Mouse (Mus musculus) liver, embryonic 14.5 days (tissue): ENCODE results near the gene Zc3h12c. TPM values are rescaled to one million over a fixed set of nuclear protein-coding genes. Genes with fewer than 3 reads are reported as not detected.
A peak's percentile ranks its signal among the peaks of the same experiment; 100 is the strongest.

Experiments
- ATAC-seq: fragments of 200-750 bp; cut with Nextera tagmentation; 2 replicates; pipeline ENCODE4 v1.8.0; 2017; ENCODE audit warnings: moderate number of reproducible peaks, mild to moderate bottlenecking, moderate library complexity; ENCODE audit not compliant: insufficient read depth
- DNase-seq, 3 experiments: peaks; one replicate each; pipeline ENCODE4 v3.0.0-alpha.2; 2012 to 2013; ENCODE audit warnings: low read depth in 3 of 3, low spot score in 3 of 3
- H3K27ac ChIP-seq: fragments of 300-500 bp; sonication (generic); 2 replicates; pipeline ENCODE4 v1.5.1; 2014; ENCODE audit warnings: moderate library complexity, mild to moderate bottlenecking, control low read depth, inconsistent platforms
- H3K27me3 ChIP-seq: fragments of 300-500 bp; sonication (generic); 2 replicates; pipeline ENCODE4 v1.6.1; 2014; ENCODE audit warnings: mild to moderate bottlenecking, low read length, moderate library complexity; ENCODE audit not compliant: control insufficient read depth, insufficient read depth
- H3K36me3 ChIP-seq: fragments of 300-500 bp; sonication (generic); replicated peaks from 2 replicates; pipeline ENCODE4 v1.6.1; 2014; ENCODE audit warnings: low read depth; ENCODE audit not compliant: control insufficient read depth, insufficient read depth
- H3K4me1 ChIP-seq, 2 experiments: fragments of 200-500 bp in 1 of 2; fragments of 300-500 bp in 1 of 2; sonication (generic) in 1 of 2; replicated peaks; 2 replicates each; pipeline ENCODE4 v1.6.1; 2012 to 2014; ENCODE audit warnings: antibody characterized with exemption in 1 of 2, inconsistent platforms in 1 of 2, low read length in 1 of 2; ENCODE audit not compliant: control insufficient read depth in 2 of 2, insufficient read depth in 2 of 2
- H3K4me2 ChIP-seq: fragments of 300-500 bp; sonication (generic); 2 replicates; pipeline ENCODE4 v1.6.1; 2014; ENCODE audit warnings: low read depth, mild to moderate bottlenecking, control low read depth, moderate library complexity
- H3K4me3 ChIP-seq, 2 experiments: fragments of 200-500 bp in 1 of 2; fragments of 300-500 bp in 1 of 2; sonication (generic) in 1 of 2; 2 replicates each; pipeline ENCODE4 v1.5.1; 2012 to 2014; ENCODE audit warnings: low read depth in 2 of 2, low read length in 2 of 2, mild to moderate bottlenecking in 2 of 2, control low read depth in 1 of 2, inconsistent platforms in 1 of 2, moderate library complexity in 1 of 2; ENCODE audit not compliant: insufficient read depth in 1 of 2
- H3K9ac ChIP-seq: fragments of 300-500 bp; sonication (generic); replicated peaks from 2 replicates; pipeline ENCODE4 v1.6.1; 2014; ENCODE audit warnings: mild to moderate bottlenecking, control low read depth, moderate library complexity
- H3K9me3 ChIP-seq: fragments of 300-500 bp; sonication (generic); 2 replicates; pipeline ENCODE4 v1.6.1; 2016; ENCODE audit warnings: low read length, mixed read lengths; ENCODE audit not compliant: control insufficient read depth
- CTCF ChIP-seq: IDR thresholded peaks from 2 replicates; pipeline ENCODE4 v1.5.1; 2016; ENCODE audit warnings: antibody characterized with exemption, low read depth, control low read depth
- EP300 ChIP-seq: IDR thresholded peaks from 2 replicates; pipeline ENCODE4 v1.6.1; 2016; ENCODE audit warnings: antibody characterized with exemption, low read depth
- WGBS: fragments of 180-500 bp; shearing (Covaris S2); extraction: QIAGEN DNeasy Blood & Tissue Kit; methylation state at CpG from one replicate; pipeline ENCODE4 v1.1.7; 2014; ENCODE audit not compliant: insufficient replicate concordance; 5-methylcytosine and 5-hydroxymethylcytosine counted together
- polyA plus RNA-seq, 2 experiments: library from polyadenylated mRNA; depleted of rRNA in 1 of 2; stranded (reverse) in 1 of 2; unstranded in 1 of 2; fragments of >200 nt; fragmentation: Nextera tagmentation in 1 of 2; extraction: Ambion mirVana in 1 of 2; gene quantifications; 2 replicates each; pipeline versions ENCODE4 v1.2.1 to v1.2.3; 2012 to 2014

Gene Zc3h12c
- polyA plus RNA-seq, 2 experiments, result 0.38 to 0.53 TPM

- Histone ChIP-seq H3K4me3 (no peak overlapping the region), H3K27me3 (no peaks in the 10 kb centered on the region), H3K4me1 (peaks cover 13 to 23% of the 10 kb centered on the region in 2 experiments), H3K36me3 (no peaks in the 10 kb centered on the region), H3K9ac (no peak overlapping the region), H3K4me2 (no peak overlapping the region), H3K9me3 (no peaks in the 10 kb centered on the region), H3K27ac (no peak overlapping the region)
- DNase-seq, result no peak
- WGBS, result 85% methylated on average over 14 of the region's 14 CpGs
- ATAC-seq, result no peak
- no peak for TF ChIP-seq EP300
- TF ChIP-seq CTCF, result no peak
Measured at GRCm38 (mm10) chr9:52100426-52100825, 67.9 kb downstream of the Zc3h12c start.

GRCm38 (mm10) chr9:52098600-52098999 lies 69.8 kb downstream of the Zc3h12c start:
- H3K27ac ChIP-seq, result no peak overlapping the region
- H3K4me1 ChIP-seq, result peaks cover 5 to 10% of the 10 kb centered on the region in 2 experiments
- H3K27me3 ChIP-seq, result no peaks in the 10 kb centered on the region
- WGBS, result 1% methylated on average over 7 of the region's 7 CpGs
- TF ChIP-seq EP300 (no peak), CTCF (peak; percentile 95)
- DNase-seq (peak; percentile 43 to 51 (median 47)), ATAC-seq (peak; percentile 21; the same call in 1 of the 2 replicates)
- no peaks in the 10 kb centered on the region for H3K36me3 ChIP-seq
- no peak overlapping the region for H3K4me2 ChIP-seq
- no peaks in the 10 kb centered on the region for H3K9me3 ChIP-seq
- H3K4me3 ChIP-seq, result no peak overlapping the region
- H3K9ac ChIP-seq, result no peak overlapping the region

- H3K4me1 ChIP-seq, result peaks cover 0 to 8% of the 10 kb centered on the region in 2 experiments; a peak in 2 of 4 replicates
- ATAC-seq (no peak), DNase-seq (no peak)
- WGBS, result 70% methylated on average over 1 of the region's 1 CpGs
- no peaks in the 10 kb centered on the region for H3K27me3 ChIP-seq
- H3K9ac ChIP-seq, result no peak overlapping the region
- H3K36me3 ChIP-seq, result no peaks in the 10 kb centered on the region
- H3K27ac ChIP-seq, result no peak overlapping the region
- no peaks in the 10 kb centered on the region for H3K9me3 ChIP-seq
- TF ChIP-seq CTCF (no peak), EP300 (no peak)
- H3K4me3 ChIP-seq, result no peak overlapping the region
- H3K4me2 ChIP-seq, result no peak overlapping the region
Measured at GRCm38 (mm10) chr9:52097386-52097785, 71.0 kb downstream of the Zc3h12c start.

- no peaks in the 10 kb centered on the region for H3K9me3 ChIP-seq
- H3K36me3 ChIP-seq, result no peaks in the 10 kb centered on the region
- no peak overlapping the region for H3K4me2 ChIP-seq
- ATAC-seq (no peak), DNase-seq (no peak)
- H3K4me3 ChIP-seq, result no peak overlapping the region
- WGBS, result 24% methylated on average over 3 of the region's 3 CpGs
- H3K27me3 ChIP-seq, result no peaks in the 10 kb centered on the region
- H3K27ac ChIP-seq, result no peak overlapping the region
- H3K9ac ChIP-seq, result no peak overlapping the region
- peaks cover 0 to 8% of the 10 kb centered on the region in 2 experiments; a peak in 2 of 4 replicates for H3K4me1 ChIP-seq
- TF ChIP-seq CTCF, result no peak
- no peak for TF ChIP-seq EP300
Measured at GRCm38 (mm10) chr9:52095666-52096065, 72.7 kb downstream of the Zc3h12c start.

GRCm38 (mm10) chr9:52094471-52094980 lies 73.8 kb downstream of the Zc3h12c start:
- Histone ChIP-seq H3K4me1 (peaks cover 0 to 8% of the 10 kb centered on the region in 2 experiments; a peak in 2 of 4 replicates), H3K9ac (no peak overlapping the region), H3K36me3 (no peaks in the 10 kb centered on the region), H3K27me3 (no peaks in the 10 kb centered on the region), H3K4me2 (no peak overlapping the region), H3K9me3 (no peaks in the 10 kb centered on the region), H3K27ac (no peak overlapping the region), H3K4me3 (no peak overlapping the region)
- DNase-seq, result no peak
- no peak for ATAC-seq
- no peak for TF ChIP-seq EP300
- no peak for TF ChIP-seq CTCF
- WGBS, result 73% methylated on average over 10 of the region's 10 CpGs
